ENCODE assay signal across 8 mouse cellular contexts in genomic region chr13:22040464-22041141, GRCm38 (mm10). TPM values are rescaled to one million over a fixed set of nuclear protein-coding genes. Genes with fewer than 3 reads are reported as not detected.
DNase-seq lines count a peak whose midpoint lies in the region; ATAC-seq and TF ChIP-seq lines count a peak whose summit lies in the region.

No protein-coding gene starts in this region.

- no peaks in the 10 kb centered on the region for H3K36me3 ChIP-seq in kidney, embryonic 16.5 days (ENCODE audit: insufficient read depth, low read length)
- H3K36me3 ChIP-seq in macrophage (ENCODE audit: inconsistent target) = no peaks in the 10 kb centered on the region

- peak overlapping the region; percentile 98 for H3K27ac ChIP-seq in kidney, embryonic 16.5 days (ENCODE audit: low read length)
- H3K27ac ChIP-seq in bone marrow, adult 2 months (ENCODE audit: control insufficient read depth, insufficient read depth, low read depth, low read length, poor library complexity) = peak overlapping the region; percentile 95
- peak overlapping the region; percentile 55 for H3K27ac ChIP-seq in macrophage

- H3K27me3 ChIP-seq in kidney, embryonic 16.5 days (ENCODE audit: insufficient read depth, low read length) = no peaks in the 10 kb centered on the region

- DNase-seq in kidney, postnatal 4 days = no peak
- DNase-seq in forelimb bud, embryonic 11.5 days (ENCODE audit: low read depth, low spot score) = peak; percentile 61
- no peak for DNase-seq in frontal cortex, postnatal 10 days (ENCODE audit: low spot score in 2 of 2)
- no peak for DNase-seq in left cerebral cortex, adult 9 months (ENCODE audit: low spot score in 2 of 2)
- DNase-seq in cerebellum, postnatal 4 days (ENCODE audit: low spot score in 2 of 2) = no peak

- H3K79me2 ChIP-seq in macrophage (ENCODE audit: inconsistent target) = no peaks in the 10 kb centered on the region

- TF ChIP-seq POLR2A in bone marrow, adult 2 months (IDR thresholded peaks at IDR 0.05; ENCODE audit: borderline replicate concordance, control insufficient read depth, low read depth, low read length) = no peak

- peak overlapping the region; percentile 82 for H3K4me2 ChIP-seq in kidney, embryonic 16.5 days (replicated peaks; ENCODE audit: low read depth, low read length)

- ATAC-seq in kidney, embryonic 16.5 days (ENCODE audit: low FRiP score, low TSS enrichment) = no peak

- peaks cover 37% of the 10 kb centered on the region for H3K4me1 ChIP-seq in kidney, embryonic 16.5 days (ENCODE audit: insufficient read depth, low read length)
- H3K4me1 ChIP-seq in bone marrow, adult 2 months (ENCODE audit: control insufficient read depth, insufficient read depth, low read length) = no peaks in the 10 kb centered on the region

- H3K4me3 ChIP-seq in kidney, embryonic 16.5 days (ENCODE audit: low read length) = peak overlapping the region; percentile 57
- peak overlapping the region; percentile 68 for H3K4me3 ChIP-seq in bone marrow, adult 2 months (replicated peaks; ENCODE audit: control insufficient read depth, low read depth, low read length)
- peak overlapping the region; percentile 21; the same call in 1 of the 2 replicates for H3K4me3 ChIP-seq in macrophage (ENCODE audit: inconsistent target)

- no peak for TF ChIP-seq CTCF in bone marrow, adult 2 months (IDR thresholded peaks at IDR 0.05; ENCODE audit: control insufficient read depth, insufficient read depth, low read length)

- WGBS in kidney, embryonic 16.5 days = under 1% methylated on average over 19 of the region's 24 CpGs
- under 1% methylated on average over 24 of the region's 24 CpGs for WGBS in bone marrow, adult 2 months
- WGBS in macrophage (ENCODE audit: missing documents) = 2% methylated on average over 9 of the region's 24 CpGs

- H3K9me3 ChIP-seq in kidney, embryonic 16.5 days (ENCODE audit: low read length) = no peaks in the 10 kb centered on the region

- H3K9ac ChIP-seq in kidney, embryonic 16.5 days (replicated peaks; ENCODE audit: low read length) = peak overlapping the region; percentile 81

RNA-seq across cellular contexts. Expression of gene Hist1h4i, which starts 0.6 kb away (rescaled TPM):
- polyA plus RNA-seq in kidney, embryonic 16.5 days (2015; fragmentation: Nextera tagmentation; extraction: Ambion mirVana) = 29.5 and 30.5 TPM in 2 replicates
- 144 and 216 TPM in 2 replicates for polyA plus RNA-seq in bone marrow, adult 2 months (2011; ENCODE audit: insufficient read depth, insufficient read length, low replicate concordance, missing spikeins)
- 100 to 1,000 TPM in 1 of 26 experiments, 10 to 100 TPM in 19, 1 to 10 TPM in 6; 6.1 to 101 (median 14.6) TPM for total RNA-seq in macrophage (2018; cell fraction: chromatin; rRNA removed)
- total RNA-seq in macrophage (2018; cell fraction: cytosol; rRNA removed) = 10 to 100 TPM in 19 of 26 experiments, 1 to 10 TPM in 7; 7.6 to 21.9 (median 12.5) TPM
- total RNA-seq in macrophage (2018; cell fraction: nucleus; rRNA removed) = 100 to 1,000 TPM in 3 of 26 experiments, 10 to 100 TPM in 20, 1 to 10 TPM in 3; 5.4 to 144 (median 26.7) TPM
- 2.6 to 11.5 TPM (median 7.3 TPM) in 3 replicates for polyA plus RNA-seq in macrophage (2018)

RNA-seq across cellular contexts. Expression of gene Hist1h2ag, which starts 2.1 kb away (rescaled TPM):
- 49.8 and 53.1 TPM in 2 replicates for polyA plus RNA-seq in kidney, embryonic 16.5 days (2015; fragmentation: Nextera tagmentation; extraction: Ambion mirVana)
- 11.7 and 42.0 TPM in 2 replicates for polyA plus RNA-seq in bone marrow, adult 2 months (2011; ENCODE audit: insufficient read depth, insufficient read length, low replicate concordance, missing spikeins)
- 10 to 100 TPM in 1 of 26 experiments, 1 to 10 TPM in 8, not detected in 17; 3.9 to 22.2 (median 5.1) TPM for total RNA-seq in macrophage (2018; cell fraction: chromatin; rRNA removed)
- total RNA-seq in macrophage (2018; cell fraction: cytosol; rRNA removed) = 10 to 100 TPM in 14 of 26 experiments, 1 to 10 TPM in 12; 2.6 to 35.5 (median 10.6) TPM
- 10 to 100 TPM in 5 of 26 experiments, 1 to 10 TPM in 11, not detected in 10; 2.6 to 22.7 (median 6.5) TPM for total RNA-seq in macrophage (2018; cell fraction: nucleus; rRNA removed)
- not detected in 3 replicates for polyA plus RNA-seq in macrophage (2018)

RNA-seq across cellular contexts. Expression of gene Hist1h2bj, which starts 2.4 kb away (rescaled TPM):
- polyA plus RNA-seq in kidney, embryonic 16.5 days (2015; fragmentation: Nextera tagmentation; extraction: Ambion mirVana) = 20.2 and 21.5 TPM in 2 replicates
- 40.5 and 87.9 TPM in 2 replicates for polyA plus RNA-seq in bone marrow, adult 2 months (2011; ENCODE audit: insufficient read depth, insufficient read length, low replicate concordance, missing spikeins)
- total RNA-seq in macrophage (2018; cell fraction: chromatin; rRNA removed) = 10 to 100 TPM in 9 of 26 experiments, 1 to 10 TPM in 14, not detected in 3; 3.2 to 32.9 (median 9.4) TPM
- total RNA-seq in macrophage (2018; cell fraction: cytosol; rRNA removed) = 10 to 100 TPM; 10.1 to 68.8 (median 21.0) TPM
- total RNA-seq in macrophage (2018; cell fraction: nucleus; rRNA removed) = 10 to 100 TPM in 12 of 26 experiments, 1 to 10 TPM in 11, not detected in 3; 3.4 to 70.4 (median 11.3) TPM
- not detected in 3 replicates for polyA plus RNA-seq in macrophage (2018)

RNA-seq across cellular contexts. Expression of gene Hist1h2bk, which starts 4.9 kb away (rescaled TPM):
- 3.8 and 8.2 TPM in 2 replicates for polyA plus RNA-seq in kidney, embryonic 16.5 days (2015; fragmentation: Nextera tagmentation; extraction: Ambion mirVana)
- polyA plus RNA-seq in bone marrow, adult 2 months (2011; ENCODE audit: insufficient read depth, insufficient read length, low replicate concordance, missing spikeins) = 109 and 137 TPM in 2 replicates
- total RNA-seq in macrophage (2018; cell fraction: chromatin; rRNA removed) = 10 to 100 TPM in 1 of 26 experiments, 1 to 10 TPM in 7, not detected in 18; 2.4 to 16.4 (median 4.6) TPM
- 10 to 100 TPM in 18 of 26 experiments, 1 to 10 TPM in 8; 2.8 to 48.5 (median 15.5) TPM for total RNA-seq in macrophage (2018; cell fraction: cytosol; rRNA removed)
- total RNA-seq in macrophage (2018; cell fraction: nucleus; rRNA removed) = 10 to 100 TPM in 4 of 26 experiments, 1 to 10 TPM in 14, not detected in 8; 1.7 to 28.5 (median 5.0) TPM
- not detected in 3 replicates for polyA plus RNA-seq in macrophage (2018)

RNA-seq across cellular contexts. Expression of gene Hist1h2ah, which starts 5.2 kb away (rescaled TPM):
- polyA plus RNA-seq in kidney, embryonic 16.5 days (2015; fragmentation: Nextera tagmentation; extraction: Ambion mirVana) = 7.8 and 9.2 TPM in 2 replicates
- 31.8 and 40.4 TPM in 2 replicates for polyA plus RNA-seq in bone marrow, adult 2 months (2011; ENCODE audit: insufficient read depth, insufficient read length, low replicate concordance, missing spikeins)
- total RNA-seq in macrophage (2018; cell fraction: chromatin; rRNA removed) = 1 to 10 TPM in 4 of 26 experiments, not detected in 22; 4.8 to 9.5 (median 6.2) TPM
- 10 to 100 TPM in 4 of 26 experiments, 1 to 10 TPM in 16, under 1 TPM in 5, not detected in 1; 0.61 to 14.1 (median 2.7) TPM for total RNA-seq in macrophage (2018; cell fraction: cytosol; rRNA removed)
- total RNA-seq in macrophage (2018; cell fraction: nucleus; rRNA removed) = 10 to 100 TPM in 2 of 26 experiments, 1 to 10 TPM in 5, not detected in 19; 2.1 to 14.1 (median 7.4) TPM
- polyA plus RNA-seq in macrophage (2018) = not detected in 3 replicates

Comparison
In these comparisons a context has a peak if more than half of its experiments do, and no peak if none do; other contexts are left out.
1. RNA of gene Hist1h2ag, which starts 2.1 kb away (polyA plus RNA-seq): 49.8 to 53.1 TPM in kidney, embryonic 16.5 days and 11.7 to 42.0 TPM in bone marrow, adult 2 months; not detected in macrophage; every median in the first group is over 10 times any median in the second.
2. RNA of gene Hist1h2bj, which starts 2.4 kb away (polyA plus RNA-seq): 40.5 to 87.9 TPM in bone marrow, adult 2 months and 20.2 to 21.5 TPM in kidney, embryonic 16.5 days; not detected in macrophage; every median in the first group is over 10 times any median in the second.
3. Peak in every context shown above with its lines, with median percentiles within 50 percentile points of each other: H3K27ac ChIP-seq and H3K4me3 ChIP-seq.